Mouse (Mus musculus): Measurements from ENCODE around the gene Cyp2e1. TPM values are rescaled to one million over a fixed set of nuclear protein-coding genes. Genes with fewer than 3 reads are reported as not detected.
"Not testable (repeated sequence)": the region's sequence is repeated elsewhere in the genome, so short reads cannot be mapped to it uniquely, and the experiment has no call there.

Gene Cyp2e1
- total RNA-seq (2015; ENCODE audit: low replicate concordance) (not detected in 2 replicates), total RNA-seq (2017; ENCODE audit: low replicate concordance) (not detected in 2 replicates)

DNA sequence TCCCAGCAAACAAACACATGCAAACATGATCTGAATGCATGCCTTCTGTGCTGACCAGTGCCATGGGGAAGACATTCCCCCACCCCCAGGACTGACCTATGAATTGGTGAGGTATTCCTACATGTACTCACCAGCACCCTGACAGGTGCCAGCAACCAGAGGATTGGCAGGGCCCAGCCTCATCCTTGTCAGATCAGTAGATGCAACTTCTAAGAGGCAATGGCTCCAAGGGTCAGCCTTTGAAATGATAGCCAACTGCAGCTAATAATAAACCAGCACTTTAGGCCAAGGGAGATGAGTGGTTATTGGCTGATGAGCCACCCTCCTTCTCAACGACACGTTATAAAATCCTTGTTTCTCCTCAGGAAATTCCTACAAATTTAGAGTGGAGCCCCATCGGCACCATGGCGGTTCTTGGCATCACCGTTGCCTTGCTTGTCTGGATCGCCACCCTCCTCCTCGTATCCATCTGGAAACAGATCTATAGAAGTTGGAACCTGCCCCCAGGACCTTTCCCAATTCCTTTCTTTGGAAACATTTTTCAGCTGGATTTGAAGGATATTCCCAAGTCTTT, at the start of gene Cyp2e1:
Gene Cyp2e1 (plus strand): TSS at position 293 of the 574 bp plus-strand sequence.
- ATAC-seq (replicated peaks; ENCODE audit: low FRiP score, poor library complexity, severe bottlenecking) = no peak

DNA sequence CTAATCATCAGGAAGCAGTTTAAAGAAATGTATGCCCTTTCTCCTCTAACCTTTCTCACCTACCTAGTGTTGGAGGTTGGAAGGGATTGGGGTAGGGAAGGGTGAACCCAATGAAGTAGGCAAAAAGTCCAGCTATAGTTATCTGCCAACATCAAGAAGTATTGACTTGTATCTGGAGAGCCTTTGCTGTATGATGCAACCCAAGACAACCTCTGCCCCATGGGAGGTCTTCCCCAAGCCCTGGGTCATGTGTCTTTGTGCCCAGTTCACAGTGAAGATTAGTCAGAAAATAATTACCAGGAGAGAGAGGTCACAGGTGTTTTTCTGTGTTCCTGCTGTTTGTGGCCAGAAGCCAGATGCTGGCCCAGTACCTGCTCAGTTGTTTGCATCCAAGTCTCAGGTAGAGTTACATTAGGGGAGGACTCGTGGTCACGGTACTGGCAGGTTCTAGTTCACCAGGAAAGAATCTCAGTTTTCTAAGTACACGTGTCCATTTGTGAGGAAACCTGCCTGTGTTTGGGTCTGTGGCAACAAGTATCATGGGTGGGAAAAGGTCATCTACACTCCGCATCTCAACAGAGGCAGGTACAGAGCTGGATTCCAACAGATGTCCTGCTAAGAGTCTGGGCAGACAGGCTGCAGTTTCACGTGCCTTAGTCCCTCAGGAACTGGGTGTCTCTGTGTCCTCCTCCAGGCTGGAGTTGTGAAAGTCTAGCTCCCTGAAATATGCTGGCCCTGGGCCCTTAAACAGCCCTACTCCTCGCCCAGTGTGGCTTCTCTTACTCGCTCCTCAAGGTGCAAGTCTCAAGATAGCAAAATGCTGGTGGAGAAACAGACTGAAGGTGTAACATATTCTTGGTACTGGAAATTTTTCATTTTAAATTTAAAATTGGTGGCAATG, 46.1 kb upstream of the Cyp2e1 start:
- no peak for ATAC-seq (replicated peaks; ENCODE audit: low FRiP score, poor library complexity, severe bottlenecking)

DNA sequence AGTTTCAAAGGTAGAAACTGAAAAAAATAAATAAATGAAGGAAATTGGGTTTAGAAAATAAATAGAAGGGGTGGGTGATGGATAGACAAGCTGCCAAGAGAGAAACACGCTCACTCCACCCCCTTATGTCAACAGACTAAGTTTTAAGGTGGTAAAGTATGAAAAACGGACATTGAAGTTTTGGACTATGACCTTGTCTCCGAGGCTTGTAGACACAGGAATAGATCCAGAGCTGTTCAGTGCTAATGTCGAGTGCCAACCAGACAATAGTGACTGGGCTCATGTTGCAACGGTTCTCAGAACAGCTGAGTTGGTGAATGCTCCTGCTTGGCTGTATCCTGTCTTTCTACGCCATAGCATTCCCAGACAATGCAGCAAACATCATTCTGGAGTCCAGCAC, 42.4 kb upstream of the Cyp2e1 start:
- no peak for ATAC-seq (replicated peaks; ENCODE audit: low FRiP score, poor library complexity, severe bottlenecking)

DNA sequence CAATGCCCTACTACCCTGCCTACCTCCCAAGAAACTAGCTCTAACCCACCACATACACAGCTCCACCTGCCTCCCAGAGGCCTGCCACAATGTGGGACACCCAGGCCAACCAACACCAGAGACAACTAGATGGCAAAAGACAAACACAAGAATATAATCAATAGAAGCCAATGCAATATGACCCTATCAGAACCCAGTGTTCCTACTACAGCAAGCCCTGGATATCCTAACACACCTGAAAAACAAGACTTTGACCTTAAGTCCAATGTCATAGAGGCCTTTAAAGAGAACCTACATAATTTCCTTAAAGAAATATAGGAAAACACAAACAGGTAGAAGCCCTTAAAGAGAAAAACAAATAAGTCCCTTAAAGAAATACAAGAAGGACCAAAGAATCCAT, 38.0 kb upstream of the Cyp2e1 start:
- ATAC-seq (replicated peaks; ENCODE audit: low FRiP score, poor library complexity, severe bottlenecking) = no peak

DNA sequence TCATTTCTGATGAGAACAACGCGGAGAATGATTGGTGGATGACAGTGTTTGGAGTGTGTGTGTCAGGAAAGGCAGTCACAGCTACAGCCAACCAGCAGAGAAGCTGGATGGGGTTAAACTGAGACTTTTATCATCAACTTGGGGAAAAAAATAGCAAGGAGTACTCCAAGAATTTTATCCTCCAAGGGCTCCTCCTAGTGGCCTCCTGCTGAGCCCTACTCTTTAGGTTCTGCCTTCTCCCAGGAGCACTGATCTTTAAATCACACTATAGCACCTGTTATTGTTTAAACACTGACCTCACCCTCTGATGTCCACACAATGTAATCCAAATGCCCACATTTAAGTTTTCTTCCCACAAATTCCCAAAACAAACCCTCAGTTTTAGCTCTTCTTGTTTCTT, 30.4 kb upstream of the Cyp2e1 start:
- no peak for ATAC-seq (replicated peaks; ENCODE audit: low FRiP score, poor library complexity, severe bottlenecking)

DNA sequence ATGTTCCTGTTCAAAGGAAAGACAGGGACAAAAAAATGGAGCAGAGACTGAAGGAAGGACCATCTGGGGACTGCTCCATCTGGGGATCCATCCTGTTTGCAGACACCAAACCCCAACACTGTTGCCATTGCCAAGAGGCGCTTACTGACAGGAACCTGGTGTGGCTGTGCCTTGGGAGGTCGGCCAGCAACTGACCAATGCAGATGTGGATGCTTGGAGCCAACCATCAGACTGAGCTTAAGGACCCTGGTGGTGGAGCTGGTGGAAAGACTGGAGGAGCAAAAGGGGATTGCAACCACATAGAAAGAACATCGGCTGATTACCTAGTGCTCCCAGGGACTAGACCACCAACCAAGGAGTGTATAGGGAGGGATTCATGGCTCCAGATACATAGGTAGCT, 16.1 kb upstream of the Cyp2e1 start:
- ATAC-seq (replicated peaks; ENCODE audit: low FRiP score, poor library complexity, severe bottlenecking) = no peak

DNA sequence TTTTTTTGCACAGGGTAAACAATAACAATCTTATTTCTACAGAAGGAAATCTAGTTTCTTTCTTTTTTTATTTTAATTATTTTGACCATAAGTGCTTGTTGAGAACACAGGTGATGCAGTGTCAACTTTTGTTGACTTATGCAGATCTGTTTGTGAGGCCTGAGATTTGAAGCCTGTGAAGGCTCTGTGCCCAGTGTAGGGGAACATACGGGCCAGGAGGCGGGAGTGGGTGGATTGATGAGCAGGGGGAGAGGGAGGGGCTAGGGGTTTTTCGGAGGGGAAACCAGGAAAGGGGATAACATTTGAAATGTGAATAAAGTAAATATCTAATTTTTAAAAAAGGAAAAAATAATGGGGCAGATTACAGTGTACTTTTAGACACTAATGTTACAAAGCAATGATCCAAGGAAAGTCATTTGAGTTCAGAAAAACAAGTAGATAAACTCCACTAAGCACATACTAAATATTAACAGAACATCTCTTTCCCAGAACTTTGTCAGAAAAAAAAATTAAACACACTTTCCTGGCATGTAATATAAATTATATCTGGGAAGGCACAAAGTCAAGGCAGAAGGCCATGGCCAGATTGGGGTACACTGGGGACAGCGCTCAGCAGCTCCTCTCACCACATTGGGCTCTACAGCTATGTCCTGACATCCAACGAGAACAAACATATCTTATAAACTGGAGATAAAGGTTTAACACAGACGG, 15.3 kb upstream of the Cyp2e1 start:
- no peak for ATAC-seq (replicated peaks; ENCODE audit: low FRiP score, poor library complexity, severe bottlenecking)

DNA sequence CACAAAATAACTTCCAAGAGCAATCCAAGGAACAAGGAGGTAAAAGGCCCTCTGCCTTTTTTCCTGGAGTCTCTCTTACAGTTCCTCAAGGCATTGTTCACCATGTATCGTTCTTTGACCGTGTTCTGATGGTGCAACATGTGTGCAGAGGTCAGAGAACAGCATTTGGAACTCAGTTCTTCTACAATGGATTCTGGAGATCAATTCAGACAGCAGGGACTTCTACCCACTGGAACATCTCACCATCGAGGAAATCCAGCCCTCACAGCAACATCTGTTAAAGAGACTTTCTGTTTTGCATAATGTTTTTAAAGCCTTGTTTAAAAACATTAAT, 14.7 kb upstream of the Cyp2e1 start:
- ATAC-seq (replicated peaks; ENCODE audit: low FRiP score, poor library complexity, severe bottlenecking) = no peak

DNA sequence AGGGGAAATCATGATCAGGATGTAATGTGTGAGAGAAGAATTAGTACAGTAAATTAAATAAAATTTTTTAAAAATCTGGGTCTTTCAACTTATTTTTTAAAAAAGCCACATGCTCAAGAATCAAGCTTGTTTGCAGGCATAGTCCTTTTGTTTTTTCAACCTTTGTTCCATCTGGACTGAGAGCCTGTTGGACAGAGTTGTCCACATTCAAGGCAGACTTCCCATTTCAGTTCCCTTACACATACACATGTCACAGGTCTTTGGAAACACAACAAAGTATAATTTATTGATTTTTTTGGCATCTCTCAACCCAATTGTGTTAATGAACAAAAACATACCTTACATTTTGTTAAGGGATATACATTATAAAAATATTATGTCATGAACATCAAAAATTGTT, 9.0 kb upstream of the Cyp2e1 start:
- ATAC-seq (replicated peaks; ENCODE audit: low FRiP score, poor library complexity, severe bottlenecking) = no peak

DNA sequence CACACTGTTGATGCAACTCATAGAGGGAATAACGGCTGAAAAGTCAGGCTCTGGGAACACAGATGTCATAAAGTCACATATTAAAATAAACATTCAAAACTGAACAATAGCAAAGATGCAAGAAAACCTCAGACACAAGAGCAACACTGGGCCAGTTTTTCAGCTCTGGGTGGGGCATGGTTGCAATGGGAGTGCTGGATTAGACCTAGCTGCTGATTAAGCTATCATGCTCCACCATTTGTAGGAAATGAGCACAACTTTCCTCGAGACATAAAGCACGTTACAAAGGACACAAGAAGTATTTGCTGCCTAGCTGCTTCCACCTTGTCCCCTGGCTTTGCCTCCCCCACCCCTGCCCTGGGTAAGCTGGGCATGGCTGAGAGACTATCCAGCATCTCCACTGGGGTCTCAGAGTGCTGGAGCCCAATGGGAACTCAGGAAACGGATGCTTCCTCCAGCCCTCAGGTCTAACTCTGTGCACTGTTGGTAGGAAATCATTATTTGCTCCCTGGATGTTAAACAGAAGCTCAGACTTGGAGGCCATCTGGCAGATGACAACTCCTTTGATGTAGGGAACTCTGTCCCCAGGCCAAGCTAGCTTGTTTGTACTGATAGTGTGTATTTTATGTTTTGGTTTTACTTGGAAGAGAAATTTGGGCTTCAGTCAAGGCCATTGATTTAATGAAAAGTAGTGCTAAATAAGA, 7.2 kb upstream of the Cyp2e1 start:
- ATAC-seq (replicated peaks; ENCODE audit: low FRiP score, poor library complexity, severe bottlenecking) = no peak

DNA sequence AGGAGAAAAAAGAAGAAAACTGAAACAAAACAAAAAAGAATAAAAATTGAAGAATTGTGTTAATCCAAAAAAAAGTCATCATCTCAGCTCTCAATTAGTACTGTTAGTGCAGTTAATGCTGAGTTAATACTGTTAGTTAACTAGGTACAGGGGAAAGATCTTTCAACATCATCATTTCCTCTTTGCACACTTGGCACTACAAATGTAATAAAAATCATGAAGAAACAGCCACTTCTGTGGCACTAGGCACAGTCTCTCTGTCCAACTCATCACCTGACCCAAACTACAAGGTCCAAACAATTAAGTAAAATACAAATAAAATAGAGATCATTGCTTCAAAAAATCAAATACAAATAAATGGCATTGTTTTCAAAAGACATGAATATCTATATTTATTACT, 2.9 kb upstream of the Cyp2e1 start:
- no peak for ATAC-seq (replicated peaks; ENCODE audit: low FRiP score, poor library complexity, severe bottlenecking)

DNA sequence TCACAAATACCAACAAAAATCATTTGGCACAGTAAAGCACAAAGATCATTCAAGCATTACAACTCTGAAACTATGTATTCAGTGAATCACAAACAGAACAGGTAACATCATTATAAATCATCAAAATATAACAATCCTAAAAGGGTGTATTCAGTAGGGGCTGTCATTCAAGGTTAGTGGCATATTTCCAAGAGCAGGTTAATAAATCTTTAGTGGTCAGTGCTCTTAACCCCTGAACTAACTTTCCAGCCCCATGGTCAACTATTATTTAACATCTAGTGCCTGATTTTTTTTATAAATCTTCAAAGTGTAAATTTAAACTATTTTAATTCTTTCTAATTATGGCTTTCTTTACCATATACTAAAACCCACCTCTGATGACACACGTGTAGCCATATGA, 1.9 kb downstream of the Cyp2e1 start:
- ATAC-seq (replicated peaks; ENCODE audit: low FRiP score, poor library complexity, severe bottlenecking) = not testable (repeated sequence)

DNA sequence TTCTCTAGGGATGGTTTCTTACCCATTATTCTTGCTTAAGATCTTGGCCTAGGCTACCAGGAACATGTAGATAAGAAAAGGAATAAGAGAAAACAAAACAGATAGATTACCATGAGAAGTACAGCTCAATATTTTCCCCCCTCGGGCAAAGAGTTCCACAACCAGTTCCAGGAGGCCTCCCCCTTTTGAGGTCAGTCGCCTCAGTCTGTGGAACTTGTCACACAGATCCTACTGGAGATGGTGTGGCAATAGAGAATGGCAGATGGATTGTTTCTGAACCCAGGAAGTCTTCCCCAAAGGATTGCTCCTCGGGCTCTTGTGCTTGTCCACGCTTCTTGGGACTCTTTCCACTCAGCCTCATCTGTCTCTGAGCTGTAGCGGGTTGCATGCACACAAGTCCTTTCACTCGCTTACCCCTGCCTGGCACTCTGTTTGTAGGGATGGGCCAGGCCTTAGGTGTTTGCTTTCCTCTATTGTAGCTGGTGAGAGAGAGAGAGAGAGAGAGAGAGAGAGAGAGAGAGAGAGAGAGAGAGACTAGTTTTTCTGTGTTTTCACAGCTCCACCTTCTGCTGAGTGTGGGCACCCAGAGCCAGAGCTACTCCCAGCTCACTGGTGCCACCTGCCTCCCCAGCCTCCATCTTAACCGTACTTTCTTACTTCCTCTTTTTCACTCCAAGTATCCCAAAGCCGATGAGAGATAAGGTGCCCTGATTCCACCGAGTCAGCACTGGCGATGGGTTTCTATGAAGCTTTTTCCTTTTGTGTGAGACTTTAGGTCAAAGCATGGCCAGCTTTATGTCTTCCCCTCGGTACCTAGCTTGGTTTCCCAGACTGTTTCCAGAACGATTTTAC, 2.6 kb downstream of the Cyp2e1 start:
- ATAC-seq (replicated peaks; ENCODE audit: low FRiP score, poor library complexity, severe bottlenecking) = no peak

DNA sequence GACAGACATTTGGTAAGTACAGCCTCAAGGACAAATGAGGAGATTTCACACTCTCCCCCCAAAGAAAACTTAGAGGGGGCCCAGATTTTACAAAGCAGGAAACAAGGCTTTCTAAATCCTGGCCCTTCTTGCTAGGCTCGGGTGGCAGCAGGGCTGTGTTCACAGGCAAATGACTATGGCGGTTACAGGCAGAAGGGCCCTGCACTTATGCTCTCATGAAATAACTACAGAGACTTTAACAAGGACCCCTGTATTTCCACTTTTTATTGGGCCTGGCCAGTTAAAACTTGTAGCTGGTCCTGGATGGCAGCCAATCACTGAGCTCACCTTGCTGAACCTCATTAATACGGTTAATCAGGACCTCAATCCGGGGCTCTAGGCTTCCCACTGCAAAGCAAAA, 17.0 kb downstream of the Cyp2e1 start:
- no peak for ATAC-seq (replicated peaks; ENCODE audit: low FRiP score, poor library complexity, severe bottlenecking)

DNA sequence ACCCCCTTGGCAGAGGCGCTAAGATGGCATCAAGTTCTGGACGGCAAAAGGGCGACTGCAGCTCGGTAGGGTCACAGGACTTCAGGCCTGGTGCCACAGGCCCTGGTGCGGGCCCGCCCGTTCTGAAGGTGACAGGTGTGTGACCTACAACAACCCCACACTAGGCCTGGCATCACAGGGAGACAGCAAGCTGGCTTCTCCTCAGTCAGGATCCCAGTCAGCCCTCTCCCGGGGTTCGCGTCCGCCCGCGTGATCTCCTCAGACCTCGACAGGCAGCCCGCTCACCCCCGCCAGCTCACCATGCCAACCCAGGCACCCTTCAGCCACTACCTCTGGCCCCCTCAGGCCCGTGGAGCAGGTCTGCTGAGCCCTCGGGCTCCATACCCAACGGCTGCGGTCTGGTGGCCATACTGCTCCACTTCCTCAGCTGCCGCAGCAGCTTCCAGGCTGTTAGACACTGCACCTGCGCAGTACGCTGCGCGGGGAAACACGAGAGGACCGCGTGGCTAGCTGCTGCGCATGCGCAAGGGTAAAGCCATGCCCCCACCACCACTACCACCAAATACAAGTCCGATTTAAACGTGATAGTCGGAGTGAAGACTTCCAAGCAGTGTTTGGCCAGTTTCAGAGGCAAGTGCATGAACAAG, 24.0 kb downstream of the Cyp2e1 start, which contains the start of gene Syce1:
Gene Syce1 (minus strand): TSS at position 447 of the 647 bp plus-strand sequence.
- no peak for ATAC-seq (replicated peaks; ENCODE audit: low FRiP score, poor library complexity, severe bottlenecking)

DNA sequence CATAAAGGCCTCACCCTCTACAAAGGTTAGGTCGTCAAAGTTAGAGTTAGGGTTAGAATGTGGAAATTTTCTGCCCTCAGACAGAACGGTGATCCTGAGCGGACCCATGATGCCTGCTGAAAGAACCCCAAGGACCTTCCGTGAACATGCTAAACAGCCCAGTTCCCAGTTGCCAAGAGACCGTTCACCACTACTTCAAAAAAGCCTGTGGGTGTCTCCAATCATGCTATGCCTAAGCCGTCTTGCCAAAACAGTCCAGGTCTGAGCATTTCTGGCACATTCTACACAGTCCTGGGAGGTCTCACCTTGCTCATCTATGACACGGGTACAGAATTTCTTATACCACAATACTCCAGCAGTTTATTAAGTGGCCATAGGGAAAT, 24.5 kb downstream of the Cyp2e1 start:
- no peak for ATAC-seq (replicated peaks; ENCODE audit: low FRiP score, poor library complexity, severe bottlenecking)

DNA sequence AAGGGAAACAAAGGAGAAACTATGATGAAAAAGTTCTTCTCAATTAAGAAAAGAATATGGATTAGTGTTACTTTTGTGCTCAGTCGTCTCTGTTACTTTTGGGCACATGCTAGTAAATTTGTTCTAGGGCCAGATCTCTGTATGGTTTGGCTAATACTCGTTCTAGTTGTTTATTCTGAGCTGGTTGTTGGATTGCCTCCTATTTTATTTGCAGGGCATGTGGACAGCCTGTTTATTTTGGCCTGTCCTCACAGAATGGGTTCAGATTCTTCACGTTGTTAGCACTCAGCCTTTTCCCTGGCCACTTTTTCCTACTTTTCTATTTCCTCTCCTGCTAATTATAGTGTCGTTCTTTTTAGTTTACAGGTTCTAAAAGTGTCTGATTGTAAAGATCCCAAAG, 30.0 kb downstream of the Cyp2e1 start:
- ATAC-seq (replicated peaks; ENCODE audit: low FRiP score, poor library complexity, severe bottlenecking) = no peak

DNA sequence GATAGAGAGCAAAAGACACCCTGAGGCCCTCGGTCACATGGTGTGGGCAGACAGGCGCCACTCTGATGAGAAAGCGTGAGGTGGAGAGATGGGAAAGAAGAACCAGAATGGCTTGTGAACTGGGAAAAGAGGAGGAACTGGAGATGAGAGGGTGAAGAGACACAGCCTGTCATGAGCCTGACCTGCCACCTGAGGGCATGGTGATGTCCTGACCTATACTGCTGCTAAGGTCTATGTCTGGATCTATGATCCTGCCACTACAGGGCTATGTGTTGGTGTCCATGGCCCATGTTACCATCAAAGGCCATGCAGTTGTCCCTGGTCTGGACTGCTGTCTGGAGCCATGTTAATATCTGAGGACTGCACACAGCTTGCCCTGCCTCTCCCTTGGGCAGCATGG, 34.1 kb downstream of the Cyp2e1 start:
- ATAC-seq (replicated peaks; ENCODE audit: low FRiP score, poor library complexity, severe bottlenecking) = no peak; the same call in 1 of the 2 replicates

DNA sequence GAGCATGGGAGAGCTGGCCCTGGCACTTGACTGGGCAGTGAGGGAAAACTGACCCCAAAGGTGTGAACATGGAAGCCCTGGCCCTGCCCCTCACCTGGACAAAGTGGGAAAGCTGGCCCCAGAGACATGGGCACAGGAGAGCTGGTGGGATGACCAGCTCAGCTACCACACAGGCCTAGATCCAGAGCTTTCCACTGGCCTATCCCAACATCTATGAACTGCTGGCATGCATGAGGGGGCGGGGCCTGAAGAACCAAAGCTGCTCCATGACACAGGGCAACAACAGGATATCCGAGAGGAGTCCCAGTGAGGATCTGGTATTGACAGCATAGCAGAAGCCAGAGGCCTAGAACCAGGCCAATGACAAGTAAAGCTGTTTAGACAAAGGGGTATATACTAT, 34.7 kb downstream of the Cyp2e1 start:
- ATAC-seq (replicated peaks; ENCODE audit: low FRiP score, poor library complexity, severe bottlenecking) = no peak

All from erythroblast, adult 5-6 weeks (primary cell).